Mouse (Mus musculus) spleen, adult 2 months (tissue): Measurements from ENCODE around the gene Gm4131.

Source experiments
- CTCF ChIP-seq: fragments of 200-500 bp; IDR thresholded peaks from 2 replicates; pipeline ENCODE4 v1.5.1; 2011; ENCODE audit warnings: mild to moderate bottlenecking, inconsistent platforms; ENCODE audit not compliant: insufficient read depth, insufficient read length, insufficient replicate concordance; ENCODE audit errors: extremely low read depth
- POLR2A ChIP-seq: fragments of 200-500 bp; IDR thresholded peaks from 2 replicates; pipeline ENCODE4 v1.6.1; 2011; ENCODE audit warnings: low read depth, low read length, inconsistent platforms

- TF ChIP-seq CTCF (no peak), POLR2A (no peak)
Observed at GRCm38 (mm10) chr14:62450706-62451105, 116.0 kb downstream of the Gm4131 start.
